Mouse (Mus musculus): ENCODE results near the gene Zic5. TPM values are rescaled to one million over a fixed set of nuclear protein-coding genes. Genes with fewer than 3 reads are reported as not detected.

Gene Zic5
- polyA plus RNA-seq, 1 experiment from 2014 or later = not detected

GRCm38 (mm10) chr14:122427204-122427560, 38.3 kb downstream of the Zic5 start:
- H3K27ac ChIP-seq (ENCODE audit: low read depth) = no peak overlapping the region
- DNase-seq (no peak), ATAC-seq (no peak)
- WGBS (ENCODE audit: insufficient replicate concordance) = 72% methylated on average over 8 of the region's 8 CpGs
- H3K9ac ChIP-seq (replicated peaks) = no peak overlapping the region
- no peaks in the 10 kb centered on the region for H3K9me3 ChIP-seq (ENCODE audit: low read length)
- H3K4me2 ChIP-seq (ENCODE audit: low read depth, low read length) = no peak overlapping the region
- TF ChIP-seq EP300 (IDR thresholded peaks at IDR 0.05; ENCODE audit: low read depth) = no peak
- no peak for TF ChIP-seq CTCF (IDR thresholded peaks at IDR 0.05; ENCODE audit: low read depth)
- H3K4me1 ChIP-seq (ENCODE audit: insufficient read depth) = no peaks in the 10 kb centered on the region
- no peaks in the 10 kb centered on the region for H3K36me3 ChIP-seq (replicated peaks; ENCODE audit: insufficient read depth, low read length)
- H3K27me3 ChIP-seq (ENCODE audit: insufficient read depth, low read length) = no peaks in the 10 kb centered on the region
- no peak overlapping the region for H3K4me3 ChIP-seq (ENCODE audit: low read depth, low read length)

DNA sequence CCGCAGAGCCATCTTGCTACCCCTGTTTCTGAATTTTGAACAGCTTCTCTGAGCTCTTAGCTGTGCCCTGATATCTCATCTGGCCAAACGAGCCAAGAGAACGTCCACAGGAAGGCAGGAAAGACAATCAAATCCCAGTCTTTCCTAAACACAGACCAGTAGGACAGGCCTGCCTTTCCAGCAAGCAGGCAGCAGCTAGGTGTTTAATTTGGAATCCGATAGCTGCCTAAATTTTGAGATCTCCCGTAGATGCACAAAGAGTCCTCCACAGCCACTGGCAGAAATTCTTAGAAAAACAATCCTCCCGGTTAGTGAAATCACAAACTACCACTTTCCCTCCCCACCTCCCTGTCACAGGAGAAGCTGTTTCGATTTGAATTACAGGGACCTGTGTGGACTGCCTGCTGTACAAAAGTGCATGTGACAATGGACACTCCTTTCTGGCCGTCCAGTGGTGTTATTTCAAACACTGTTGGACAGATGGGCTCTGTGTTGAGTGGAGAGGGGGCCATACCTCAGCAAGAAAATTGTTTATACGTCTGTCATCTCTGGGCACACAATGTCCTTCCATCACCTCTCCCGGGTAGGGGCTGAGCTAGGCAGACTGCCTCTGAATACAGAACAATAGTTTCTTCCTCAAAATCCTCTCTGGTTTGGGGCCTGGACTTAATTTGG, 38.8 kb downstream of the Zic5 start:
- no peak for TF ChIP-seq EP300 (IDR thresholded peaks at IDR 0.05; ENCODE audit: low read depth)
- no peak for TF ChIP-seq CTCF (IDR thresholded peaks at IDR 0.05; ENCODE audit: low read depth)
- Histone ChIP-seq H3K27ac (ENCODE audit: low read depth) (no peak overlapping the region), H3K36me3 (replicated peaks; ENCODE audit: insufficient read depth, low read length) (no peaks in the 10 kb centered on the region), H3K4me3 (ENCODE audit: low read depth, low read length) (no peak overlapping the region), H3K4me1 (ENCODE audit: insufficient read depth) (no peaks in the 10 kb centered on the region), H3K9ac (replicated peaks) (no peak overlapping the region), H3K9me3 (ENCODE audit: low read length) (no peaks in the 10 kb centered on the region), H3K4me2 (ENCODE audit: low read depth, low read length) (no peak overlapping the region), H3K27me3 (ENCODE audit: insufficient read depth, low read length) (no peaks in the 10 kb centered on the region)
- 50% methylated on average over 10 of the region's 10 CpGs for WGBS (ENCODE audit: insufficient replicate concordance)
- DNase-seq (no peak), ATAC-seq (no peak)

- H3K9me3 ChIP-seq (ENCODE audit: low read length) = no peaks in the 10 kb centered on the region
- TF ChIP-seq CTCF (IDR thresholded peaks at IDR 0.05; ENCODE audit: low read depth) (no peak), EP300 (IDR thresholded peaks at IDR 0.05; ENCODE audit: low read depth) (no peak)
- WGBS (ENCODE audit: insufficient replicate concordance) = 94% methylated on average over 3 of the region's 3 CpGs
- H3K4me3 ChIP-seq (ENCODE audit: low read depth, low read length) = no peak overlapping the region
- no peak overlapping the region for H3K9ac ChIP-seq (replicated peaks)
- no peak overlapping the region for H3K4me2 ChIP-seq (ENCODE audit: low read depth, low read length)
- no peak for ATAC-seq
- no peaks in the 10 kb centered on the region for H3K4me1 ChIP-seq (ENCODE audit: insufficient read depth)
- H3K36me3 ChIP-seq (replicated peaks; ENCODE audit: insufficient read depth, low read length) = no peaks in the 10 kb centered on the region
- no peak for DNase-seq
- no peak overlapping the region for H3K27ac ChIP-seq (ENCODE audit: low read depth)
- H3K27me3 ChIP-seq (ENCODE audit: insufficient read depth, low read length) = no peaks in the 10 kb centered on the region
These were observed 41.0 kb downstream of the Zic5 start for GRCm38 (mm10) chr14:122424441-122424840.

DNA sequence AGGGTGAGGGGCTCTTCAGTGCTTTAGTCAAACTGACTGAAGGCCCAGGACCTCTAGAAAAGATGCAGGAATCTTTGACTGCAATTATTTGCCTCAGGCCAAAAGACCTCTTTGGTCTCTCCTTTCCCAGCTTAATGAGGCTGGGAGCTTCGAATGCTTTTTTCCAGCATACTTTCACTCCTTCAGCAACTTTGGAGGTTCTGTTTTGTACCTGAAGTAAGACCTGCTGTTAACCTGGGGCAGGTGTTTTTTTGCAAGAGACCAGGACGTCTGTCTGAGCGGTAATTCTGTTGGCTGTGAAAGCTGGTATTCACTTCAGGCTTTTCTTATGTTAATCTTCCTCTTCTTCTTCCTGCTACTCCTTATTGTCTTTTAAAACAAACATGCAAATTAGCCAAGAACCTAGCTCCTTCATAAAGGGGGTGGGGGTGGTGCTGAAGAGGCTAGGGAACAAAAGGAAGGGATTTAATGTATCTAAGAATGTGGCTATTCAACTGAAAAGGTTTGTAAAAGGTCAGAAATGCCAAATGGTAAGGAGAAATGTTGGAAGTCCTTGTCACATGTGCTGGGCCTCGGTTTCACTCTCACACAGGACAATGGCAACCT, 49.2 kb downstream of the Zic5 start:
- H3K27me3 ChIP-seq (ENCODE audit: insufficient read depth, low read length) = no peaks in the 10 kb centered on the region
- no peaks in the 10 kb centered on the region for H3K36me3 ChIP-seq (replicated peaks; ENCODE audit: insufficient read depth, low read length)
- DNase-seq = no peak
- no peak for TF ChIP-seq CTCF (IDR thresholded peaks at IDR 0.05; ENCODE audit: low read depth)
- no peak for TF ChIP-seq EP300 (IDR thresholded peaks at IDR 0.05; ENCODE audit: low read depth)
- 46% methylated on average over 4 of the region's 4 CpGs for WGBS (ENCODE audit: insufficient replicate concordance)
- no peak overlapping the region for H3K4me2 ChIP-seq (ENCODE audit: low read depth, low read length)
- ATAC-seq = no peak
- no peak overlapping the region for H3K4me3 ChIP-seq (ENCODE audit: low read depth, low read length)
- no peak overlapping the region for H3K9ac ChIP-seq (replicated peaks)
- no peaks in the 10 kb centered on the region for H3K4me1 ChIP-seq (ENCODE audit: insufficient read depth)
- H3K27ac ChIP-seq (ENCODE audit: low read depth) = no peak overlapping the region
- no peaks in the 10 kb centered on the region for H3K9me3 ChIP-seq (ENCODE audit: low read length)

- H3K9ac ChIP-seq (replicated peaks) = no peak overlapping the region
- no peaks in the 10 kb centered on the region for H3K27me3 ChIP-seq (ENCODE audit: insufficient read depth, low read length)
- no peaks in the 10 kb centered on the region for H3K36me3 ChIP-seq (replicated peaks; ENCODE audit: insufficient read depth, low read length)
- no peaks in the 10 kb centered on the region for H3K4me1 ChIP-seq (ENCODE audit: insufficient read depth)
- WGBS (ENCODE audit: insufficient replicate concordance) = 83% methylated on average over 2 of the region's 2 CpGs
- H3K9me3 ChIP-seq (ENCODE audit: low read length) = no peaks in the 10 kb centered on the region
- no peak for DNase-seq
- TF ChIP-seq CTCF (IDR thresholded peaks at IDR 0.05; ENCODE audit: low read depth) (no peak), EP300 (IDR thresholded peaks at IDR 0.05; ENCODE audit: low read depth) (no peak)
- no peak overlapping the region for H3K4me2 ChIP-seq (ENCODE audit: low read depth, low read length)
- no peak overlapping the region for H3K27ac ChIP-seq (ENCODE audit: low read depth)
- ATAC-seq = no peak
- H3K4me3 ChIP-seq (ENCODE audit: low read depth, low read length) = no peak overlapping the region
These were observed 50.7 kb downstream of the Zic5 start for GRCm38 (mm10) chr14:122414786-122415185.

DNA sequence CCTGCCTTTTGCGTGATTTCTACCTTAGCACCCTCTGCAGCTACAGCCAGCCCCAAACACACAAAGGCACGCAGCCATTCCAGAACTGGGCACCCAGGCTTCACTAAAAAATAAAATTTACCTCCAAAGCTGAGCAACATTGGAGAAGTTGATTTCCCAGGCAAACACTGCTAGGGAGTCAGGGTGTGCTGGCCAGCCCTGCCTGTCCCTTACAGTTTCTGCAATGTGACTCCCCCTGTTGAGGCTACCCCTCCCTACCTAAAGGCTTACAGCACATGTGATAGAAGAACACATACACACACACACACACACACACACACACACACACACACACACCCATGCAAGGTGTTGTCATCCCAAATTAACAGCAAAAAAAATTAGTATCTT, 51.9 kb downstream of the Zic5 start:
- H3K9me3 ChIP-seq (ENCODE audit: low read length) = no peaks in the 10 kb centered on the region
- WGBS (ENCODE audit: insufficient replicate concordance) = 68% methylated on average over 2 of the region's 2 CpGs
- no peak for DNase-seq
- no peak overlapping the region for H3K4me3 ChIP-seq (ENCODE audit: low read depth, low read length)
- no peak overlapping the region for H3K4me2 ChIP-seq (ENCODE audit: low read depth, low read length)
- no peak overlapping the region for H3K27ac ChIP-seq (ENCODE audit: low read depth)
- H3K36me3 ChIP-seq (replicated peaks; ENCODE audit: insufficient read depth, low read length) = no peaks in the 10 kb centered on the region
- H3K4me1 ChIP-seq (ENCODE audit: insufficient read depth) = no peaks in the 10 kb centered on the region
- peaks cover 5% of the 10 kb centered on the region for H3K27me3 ChIP-seq (ENCODE audit: insufficient read depth, low read length)
- H3K9ac ChIP-seq (replicated peaks) = no peak overlapping the region
- TF ChIP-seq EP300 (IDR thresholded peaks at IDR 0.05; ENCODE audit: low read depth) (no peak), CTCF (IDR thresholded peaks at IDR 0.05; ENCODE audit: low read depth) (no peak)
- no peak for ATAC-seq

Measured in liver, postnatal 0 days (tissue).